Mouse (Mus musculus) T-helper 1 cell (primary cell): ENCODE data around the gene Slc25a1.
"Not testable (repeated sequence)": the region's sequence is repeated elsewhere in the genome, so short reads cannot be mapped to it uniquely, and the experiment has no call there.

Source experiments
- in situ Hi-C: fragments of 300-600 bp; cut with MboI, MseI; formaldehyde crosslinking; loops from one replicate; pipeline ENCODE4 v1.15.1; 2025; ENCODE audit warnings: high pct_unique_total_duplicates

Gene Slc25a1

DNA sequence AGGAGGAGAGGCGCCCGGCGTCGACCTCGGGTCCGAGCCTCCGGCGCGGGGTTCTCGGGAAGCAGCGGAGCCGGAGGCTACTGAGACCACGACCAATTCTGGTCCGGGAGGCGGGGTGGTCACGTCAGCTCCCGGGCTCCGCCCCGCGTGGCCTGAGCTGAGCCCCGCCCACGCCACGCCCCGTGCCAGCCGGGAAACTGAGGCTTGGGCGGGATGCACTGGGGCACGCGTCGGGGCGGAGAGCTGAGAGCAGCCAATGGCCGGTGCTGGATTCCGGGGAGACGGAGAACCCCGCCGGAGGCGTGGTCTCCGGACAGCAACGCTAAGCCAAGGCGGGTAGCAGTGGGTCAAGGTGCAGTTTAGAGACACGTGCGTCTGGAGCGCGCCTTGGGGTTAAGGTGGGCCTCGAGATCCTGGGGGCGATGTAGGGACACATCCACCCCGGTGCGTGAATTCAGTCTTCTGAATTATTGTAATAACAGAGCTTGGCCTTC lies at the start of gene Slc25a1:
TSS of gene Slc25a1 (minus strand) at position 133 of the 494 bp plus-strand sequence.
- in situ Hi-C loops, result no loop called here

DNA sequence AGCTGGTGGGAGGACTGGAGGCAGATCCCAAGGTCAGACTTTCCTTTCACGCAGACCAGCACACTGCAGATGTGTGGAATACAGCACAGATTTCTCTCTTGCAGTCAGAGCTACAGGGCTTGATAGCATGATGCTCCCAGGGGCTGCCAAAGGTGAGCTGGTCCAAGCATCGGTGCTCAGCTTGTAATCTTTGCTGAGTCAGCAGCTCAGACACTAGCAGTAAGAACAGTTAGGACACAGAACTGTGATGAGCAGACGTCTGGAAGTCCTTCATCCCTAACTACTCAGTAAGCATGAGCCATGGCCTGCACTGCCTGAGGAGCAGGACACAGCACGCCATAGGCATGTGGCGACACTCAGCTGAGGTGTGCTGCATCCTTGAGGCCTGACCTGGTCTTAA lies 43.8 kb upstream of the Slc25a1 start:
- in situ Hi-C loops, result no loop called here

DNA sequence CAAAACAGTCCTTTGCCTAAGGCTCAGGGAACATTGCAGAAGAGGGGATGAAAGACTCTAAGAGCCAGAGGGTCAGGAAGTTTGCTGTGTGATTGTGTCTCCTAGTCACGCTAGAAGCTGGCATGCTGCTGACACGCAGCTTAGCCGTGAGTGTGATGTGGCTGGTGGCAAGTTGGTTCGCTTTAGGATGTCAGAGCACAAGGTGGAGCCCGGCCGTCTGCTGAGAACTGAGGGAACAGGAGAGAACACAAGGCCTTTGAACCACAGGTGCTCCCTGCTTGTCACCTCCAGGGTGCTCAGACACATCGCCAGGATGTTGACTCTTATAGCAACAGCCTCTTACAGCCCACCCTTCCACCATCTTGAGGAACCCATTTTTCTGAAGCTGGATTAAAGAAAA lies 34.1 kb upstream of the Slc25a1 start:
- in situ Hi-C loops, result no loop called here

DNA sequence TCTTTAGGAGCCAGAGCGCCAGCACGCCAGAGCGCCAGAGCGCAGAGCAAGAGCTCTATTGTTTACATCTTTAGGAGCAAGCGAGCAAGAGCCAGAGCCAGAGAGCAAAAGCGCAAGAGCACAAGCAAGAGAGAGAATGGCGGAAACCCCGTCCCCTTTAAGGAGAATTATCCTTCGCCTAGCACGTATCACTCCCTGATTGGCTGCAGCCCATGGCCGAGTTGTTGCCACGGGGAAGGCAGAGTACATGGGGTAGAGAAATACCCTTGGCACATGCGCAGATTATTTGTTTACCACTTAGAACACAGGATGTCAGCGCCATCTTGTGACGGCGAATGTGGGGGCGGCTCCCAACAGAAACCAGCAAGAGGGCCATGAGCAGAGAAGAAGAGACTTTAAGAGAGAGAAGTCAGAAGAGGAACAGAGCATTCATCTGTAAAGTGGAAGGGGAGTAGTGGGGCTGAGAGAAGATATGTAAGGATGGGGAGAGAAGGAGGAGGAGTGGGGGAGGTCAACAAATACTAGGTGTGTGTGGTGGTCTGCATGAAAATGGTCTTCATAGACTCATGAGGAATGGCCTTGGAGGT lies 28.1 kb upstream of the Slc25a1 start:
- in situ Hi-C loops, result not testable (repeated sequence)

DNA sequence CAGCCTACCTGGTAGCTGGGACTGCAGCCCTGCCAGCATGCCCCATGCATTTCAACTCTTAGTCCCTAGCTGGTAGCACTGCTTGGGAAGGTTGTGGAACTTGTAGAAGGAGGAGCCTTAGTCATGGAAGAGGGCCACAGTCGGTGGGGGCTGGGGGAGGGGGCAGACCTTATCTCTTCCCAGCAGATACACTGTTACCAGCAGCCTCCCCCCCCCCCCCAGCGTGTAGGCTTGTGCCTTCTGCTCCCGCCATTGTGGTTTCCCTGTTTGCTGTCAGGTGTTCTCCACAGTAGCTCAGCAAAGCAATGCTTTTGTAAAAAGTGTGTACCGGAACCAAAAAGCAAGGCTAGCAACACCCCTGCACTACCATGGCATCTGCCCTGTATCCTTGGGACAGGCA lies 23.6 kb upstream of the Slc25a1 start:
- in situ Hi-C loops, result no loop called here

DNA sequence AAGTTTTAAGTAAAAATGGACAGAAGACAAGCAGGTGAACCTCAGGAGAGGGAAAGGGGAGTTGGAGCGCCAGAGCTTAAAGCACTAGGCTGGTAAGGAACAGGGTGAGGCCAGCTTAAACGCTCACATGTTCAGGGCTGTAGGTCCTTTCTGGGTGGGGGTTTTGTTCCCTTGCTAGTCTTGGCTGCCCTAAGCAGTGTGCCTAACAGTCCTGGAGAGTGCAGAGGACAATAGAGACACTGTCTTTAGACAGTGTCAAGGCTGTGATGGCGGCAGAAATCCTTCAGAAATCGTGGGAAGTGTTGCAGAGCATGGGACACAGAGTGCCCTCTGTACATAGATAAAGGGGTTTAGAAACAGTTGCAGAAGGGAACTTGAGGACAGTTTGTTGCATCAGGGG lies 22.0 kb upstream of the Slc25a1 start:
- in situ Hi-C loops, result no loop called here

DNA sequence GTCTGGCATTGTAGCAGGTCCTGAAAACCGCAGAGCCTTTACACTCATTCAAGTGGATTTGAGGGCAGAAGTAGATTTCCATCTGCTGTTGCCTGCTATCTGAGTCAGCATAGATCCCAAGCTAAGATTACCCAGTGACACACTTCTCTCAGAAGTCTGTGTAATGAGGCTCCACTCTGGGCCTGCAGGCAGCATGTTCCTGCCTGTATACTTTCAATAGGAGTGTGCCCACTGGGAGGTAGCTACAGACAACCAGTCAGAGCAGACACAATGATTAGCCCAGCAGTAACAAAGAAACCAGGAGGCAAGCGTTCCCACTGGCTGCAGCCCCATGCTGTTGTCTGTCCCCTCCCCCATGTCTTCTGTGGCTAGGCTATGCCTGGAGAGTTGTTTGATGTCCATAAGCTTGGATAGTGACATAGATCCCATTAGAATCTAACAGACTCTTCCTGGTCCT lies 21.4 kb upstream of the Slc25a1 start:
- in situ Hi-C loops, result no loop called here

DNA sequence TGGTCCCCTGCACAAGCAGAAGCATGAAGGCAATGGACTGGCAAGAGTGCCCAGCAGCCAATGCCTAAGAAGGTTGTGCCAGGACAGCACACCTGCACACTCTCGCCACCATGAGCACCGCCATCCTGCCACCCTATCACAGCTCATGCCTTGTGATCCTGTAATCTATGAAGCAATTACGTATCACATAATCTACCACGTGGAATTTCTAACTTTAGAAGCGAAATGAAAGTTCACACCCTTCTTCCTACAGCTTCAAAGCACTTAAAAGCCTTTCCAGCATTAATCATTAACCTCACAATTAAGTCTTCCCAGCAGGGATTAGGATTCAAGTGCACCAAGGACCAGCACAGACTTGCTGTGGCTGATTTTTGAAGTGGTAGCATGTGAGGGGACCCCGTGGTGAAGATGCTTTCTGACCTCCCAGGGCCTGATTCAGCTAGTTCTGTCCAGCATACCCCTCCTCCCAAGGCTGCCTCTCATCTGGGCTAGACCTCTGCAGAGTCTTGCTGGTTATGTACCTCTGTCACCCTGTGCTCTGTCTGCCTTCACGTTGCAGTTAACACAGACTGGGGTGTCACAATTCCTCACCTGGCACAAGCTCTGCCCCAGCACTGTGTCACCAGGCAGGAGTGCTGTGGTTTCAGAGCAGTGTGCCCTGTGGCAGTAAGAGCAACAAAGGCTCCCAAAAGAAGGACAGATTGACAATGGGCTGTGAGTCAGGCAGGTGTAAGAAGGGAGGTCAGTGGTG lies 17.2 kb upstream of the Slc25a1 start:
- in situ Hi-C loops, result no loop called here

DNA sequence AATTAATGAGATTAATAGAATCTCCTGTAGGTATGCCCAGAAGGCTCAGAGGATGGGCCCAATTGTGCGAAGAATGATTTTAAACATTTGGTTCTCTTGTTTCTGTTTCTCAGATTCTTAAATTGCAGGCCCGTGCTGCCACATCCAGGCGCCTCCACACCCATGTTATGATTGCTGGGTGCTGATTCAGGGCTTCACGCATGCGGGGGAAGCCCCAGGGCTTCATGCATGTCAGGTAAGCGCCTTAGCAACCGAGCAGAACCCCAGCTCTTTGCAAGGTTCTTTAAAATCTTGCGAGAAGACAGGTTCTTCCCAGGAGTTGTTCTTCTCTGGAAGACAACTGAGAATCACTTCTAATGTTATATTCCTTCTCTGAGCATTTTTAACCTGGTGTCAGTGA lies 15.4 kb upstream of the Slc25a1 start:
- in situ Hi-C loops, result no loop called here

DNA sequence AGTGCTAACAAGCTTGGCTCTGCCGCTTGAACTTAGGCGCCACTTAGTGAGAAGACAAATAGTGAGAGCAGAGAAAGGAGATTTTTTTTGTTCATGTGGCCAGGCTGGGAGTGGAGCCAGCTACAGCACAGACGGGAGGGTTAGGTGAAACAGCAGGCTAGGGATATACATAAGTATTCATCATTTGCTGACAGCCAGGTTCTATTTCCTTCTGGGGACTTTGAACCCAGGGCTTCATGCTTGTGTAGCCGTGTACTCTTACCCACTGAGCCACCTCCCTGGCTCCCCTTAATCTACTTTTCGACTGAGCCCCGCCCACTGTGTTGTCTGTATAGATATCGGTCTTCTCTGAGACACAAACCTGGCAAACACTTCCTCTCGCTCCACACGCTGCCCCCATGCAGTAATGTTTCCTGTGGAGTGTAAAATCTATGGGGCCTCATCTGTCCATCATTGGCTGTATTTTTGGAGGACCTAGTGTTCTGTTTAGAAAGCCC lies 11.3 kb upstream of the Slc25a1 start:
- in situ Hi-C loops, result no loop called here

DNA sequence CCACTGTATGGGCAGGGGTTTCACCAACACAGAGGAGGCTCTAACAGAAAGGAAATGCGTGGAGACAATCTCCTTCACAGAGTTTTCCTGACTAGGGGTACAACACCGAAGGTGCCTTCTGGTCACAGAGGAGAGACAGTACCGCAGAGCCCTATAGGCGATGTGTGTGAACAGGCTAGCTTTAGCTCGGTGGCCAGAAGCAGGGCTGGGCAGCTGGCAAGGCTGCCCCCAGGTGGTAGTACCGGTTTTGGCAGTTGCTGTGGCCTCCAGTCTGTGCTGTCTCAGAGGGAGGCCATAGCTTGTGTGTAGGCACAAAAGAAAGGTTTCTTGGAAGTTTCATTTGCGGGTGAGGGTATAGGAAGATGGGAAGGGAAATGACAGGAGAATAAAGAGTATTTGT lies 10.8 kb upstream of the Slc25a1 start:
- in situ Hi-C loops, result no loop called here

DNA sequence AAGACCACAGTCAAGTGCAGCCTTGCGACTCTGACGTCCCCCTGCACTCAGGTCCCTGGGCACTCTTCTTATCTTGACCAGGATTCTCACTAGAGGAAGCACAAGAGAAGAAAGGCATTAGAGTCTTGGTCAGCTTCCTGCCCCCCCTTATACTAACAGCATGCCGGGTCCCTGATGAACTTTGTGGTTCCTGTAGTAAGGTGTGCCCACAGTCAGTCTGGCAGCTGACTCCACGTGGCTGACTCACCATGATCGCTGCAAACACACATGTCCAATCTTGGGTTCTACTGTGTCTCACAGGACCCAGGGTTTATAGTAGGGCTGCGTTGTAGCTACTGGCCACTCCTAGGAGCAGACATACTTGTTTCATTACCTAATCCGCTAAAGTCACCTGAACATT lies 10.2 kb upstream of the Slc25a1 start:
- in situ Hi-C loops, result no loop called here

DNA sequence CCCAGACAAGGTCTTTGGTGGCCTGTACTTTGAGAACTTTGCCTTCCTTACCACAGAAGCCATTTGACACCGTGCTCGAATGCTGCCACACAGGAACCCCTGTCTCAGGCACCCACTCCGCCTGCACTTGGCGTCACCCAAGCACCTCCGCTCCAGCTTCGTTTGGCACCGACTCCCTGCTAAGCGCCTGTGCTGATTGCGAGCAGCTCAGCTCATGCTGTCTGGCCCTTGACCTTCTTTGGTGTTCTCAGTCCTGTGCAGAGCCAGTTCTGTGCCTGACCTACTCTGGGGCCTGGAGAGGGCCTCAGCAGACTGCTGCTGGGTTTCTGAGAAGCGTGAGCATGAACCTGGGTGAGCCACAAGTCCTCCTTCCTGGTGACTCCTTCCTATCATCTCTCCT lies 8.8 kb upstream of the Slc25a1 start:
- in situ Hi-C loops, result no loop called here

DNA sequence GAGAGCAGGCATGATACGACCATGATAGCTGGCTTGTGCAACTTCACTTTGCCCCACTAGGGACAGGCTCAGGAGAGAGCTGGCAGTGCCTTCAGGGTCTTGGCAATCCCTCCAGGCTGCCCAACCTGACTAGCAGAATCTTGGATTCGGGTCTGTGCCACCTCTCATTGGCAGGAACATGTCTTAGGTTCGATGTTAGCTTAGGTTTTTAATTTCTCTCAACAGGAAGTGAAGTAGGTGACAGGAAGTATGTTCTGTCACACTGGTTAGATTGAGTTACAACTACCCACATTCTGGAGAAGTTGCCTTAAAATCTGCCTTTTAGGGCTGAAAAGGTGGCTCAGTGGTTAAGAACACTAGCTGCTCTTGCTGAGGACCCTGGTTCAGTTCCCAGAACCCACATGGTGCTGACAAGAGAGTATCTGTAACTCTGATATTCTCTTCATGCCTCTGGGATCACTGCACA lies 6.5 kb upstream of the Slc25a1 start:
- in situ Hi-C loops, result no loop called here

DNA sequence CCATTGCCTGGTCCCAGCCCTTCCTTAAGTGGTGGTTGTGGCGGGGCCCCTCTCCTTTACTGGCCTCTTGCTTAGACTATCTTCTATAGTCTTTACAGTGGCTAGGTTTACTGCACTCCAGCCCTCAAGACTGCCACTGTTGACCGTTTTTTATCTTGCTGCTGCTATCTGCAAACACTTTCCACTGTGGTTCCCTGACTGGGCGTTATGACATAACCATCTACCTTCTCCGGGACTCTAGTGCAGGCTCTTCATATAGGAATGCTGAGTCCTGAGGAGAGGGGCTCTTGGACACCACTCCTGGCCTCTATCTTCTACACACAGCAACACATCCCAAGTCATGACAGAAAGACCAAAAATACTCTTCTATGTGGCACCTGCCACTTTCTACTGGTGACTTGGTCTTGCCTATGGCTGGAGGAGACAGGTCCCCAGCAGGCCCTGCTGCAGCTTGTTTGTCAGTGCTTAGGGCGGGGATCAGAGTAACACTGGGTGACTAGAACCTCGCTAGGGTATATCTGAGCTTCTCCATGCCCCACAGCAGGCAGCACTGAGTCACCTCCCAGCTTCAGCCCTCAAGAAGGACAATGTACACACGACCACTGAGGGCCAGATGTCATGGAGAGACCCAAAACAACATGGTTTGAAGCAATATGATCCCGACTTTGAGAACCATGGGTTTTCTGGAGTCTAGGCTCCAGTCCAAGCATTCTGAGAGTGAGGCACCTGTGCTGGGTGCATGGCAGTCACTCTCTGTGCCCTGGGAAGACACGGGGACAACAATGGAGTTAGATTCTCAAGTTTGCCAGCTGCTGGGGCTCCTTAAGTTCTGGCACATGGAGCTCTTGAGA lies 5.8 kb upstream of the Slc25a1 start:
- in situ Hi-C loops, result no loop called here

DNA sequence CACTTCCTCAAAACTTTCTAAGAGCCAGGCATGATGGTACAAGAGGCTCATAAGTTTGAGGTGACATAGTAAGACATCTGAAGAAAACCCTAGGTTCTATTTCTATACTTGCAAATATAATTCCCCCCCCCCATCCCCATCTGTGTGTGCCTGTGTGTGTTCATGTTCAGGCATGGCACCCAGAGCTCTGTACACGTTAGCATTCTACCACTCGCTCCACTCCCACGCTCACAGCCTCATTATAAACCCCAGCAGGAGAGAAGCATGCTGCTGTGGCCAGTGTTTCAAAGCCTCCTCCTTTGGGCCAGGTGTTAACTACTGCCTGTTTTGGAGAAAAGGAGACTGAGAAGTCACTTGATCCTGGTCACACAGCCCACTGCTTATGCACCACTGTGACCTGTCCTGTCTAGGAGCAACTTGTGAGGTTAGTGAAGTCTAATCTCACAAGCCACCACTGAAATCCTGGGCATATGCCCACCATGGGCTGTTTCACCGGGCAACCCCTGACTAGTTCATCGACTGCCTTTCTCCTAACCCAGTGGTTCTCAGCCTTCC lies 4.0 kb upstream of the Slc25a1 start:
- in situ Hi-C loops, result no loop called here

DNA sequence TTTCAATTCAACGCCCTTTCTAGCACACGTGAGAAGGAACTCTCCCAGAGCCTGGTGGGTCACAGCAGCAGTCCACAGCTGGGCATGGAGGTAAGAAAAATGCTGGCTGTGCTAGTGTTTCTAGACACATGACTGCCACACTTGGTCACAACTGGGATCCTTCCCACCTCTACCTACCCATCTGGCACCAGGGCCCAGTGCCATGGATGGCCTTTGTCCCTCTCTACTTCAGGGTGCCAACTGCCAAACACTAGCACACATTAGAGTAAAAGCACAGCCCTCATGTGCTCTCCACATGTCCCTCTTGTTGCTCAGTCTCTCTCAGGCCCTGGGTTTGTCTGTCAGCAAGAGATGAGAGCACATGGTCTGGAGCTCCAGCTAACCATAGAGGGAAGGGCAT lies 1.6 kb upstream of the Slc25a1 start:
- in situ Hi-C loops, result no loop called here

DNA sequence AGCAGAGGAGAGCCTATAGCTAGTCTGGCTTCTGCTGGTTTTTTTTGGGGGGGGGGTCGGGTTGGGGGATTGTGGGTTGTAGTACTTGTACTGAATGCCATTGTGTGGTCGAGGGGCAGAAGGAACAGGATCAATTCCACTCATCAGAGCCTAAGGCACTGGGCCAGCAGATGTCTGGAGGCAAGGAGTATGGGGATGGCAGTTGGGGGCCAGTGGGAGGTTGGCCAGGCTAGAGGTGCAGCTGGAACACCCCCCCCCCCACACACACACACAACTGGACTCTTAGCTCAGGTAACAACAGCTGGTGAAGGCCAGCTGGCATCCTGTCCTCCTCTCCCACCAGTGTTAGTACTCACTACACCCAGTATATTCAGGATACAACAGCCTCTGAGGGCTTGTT lies 1.2 kb upstream of the Slc25a1 start:
- in situ Hi-C loops, result no loop called here

DNA sequence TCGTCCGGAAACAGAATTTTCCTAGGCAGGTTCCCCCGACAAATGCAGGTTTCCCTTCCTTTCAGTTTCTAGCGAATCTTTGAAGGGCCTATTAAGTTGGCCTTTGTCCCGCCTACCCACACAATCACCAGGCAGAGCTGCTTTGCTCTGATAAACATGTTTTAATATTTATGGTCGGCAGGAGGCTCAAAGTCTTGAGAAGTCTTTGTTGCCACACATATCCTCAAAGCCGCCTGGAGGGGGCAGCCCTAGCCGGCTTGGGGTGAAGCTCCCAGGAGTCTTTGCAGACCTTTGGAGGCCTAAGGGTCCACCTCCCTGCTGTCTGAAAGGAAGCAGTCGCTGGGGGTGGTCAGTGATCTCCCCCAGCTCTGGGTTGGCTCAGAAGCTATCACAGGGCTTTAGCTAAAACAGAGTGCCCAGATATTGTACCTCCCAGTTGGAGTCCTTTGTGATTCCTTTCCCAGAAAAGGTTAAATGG lies 647 bp upstream of the Slc25a1 start:
- in situ Hi-C loops, result no loop called here

DNA sequence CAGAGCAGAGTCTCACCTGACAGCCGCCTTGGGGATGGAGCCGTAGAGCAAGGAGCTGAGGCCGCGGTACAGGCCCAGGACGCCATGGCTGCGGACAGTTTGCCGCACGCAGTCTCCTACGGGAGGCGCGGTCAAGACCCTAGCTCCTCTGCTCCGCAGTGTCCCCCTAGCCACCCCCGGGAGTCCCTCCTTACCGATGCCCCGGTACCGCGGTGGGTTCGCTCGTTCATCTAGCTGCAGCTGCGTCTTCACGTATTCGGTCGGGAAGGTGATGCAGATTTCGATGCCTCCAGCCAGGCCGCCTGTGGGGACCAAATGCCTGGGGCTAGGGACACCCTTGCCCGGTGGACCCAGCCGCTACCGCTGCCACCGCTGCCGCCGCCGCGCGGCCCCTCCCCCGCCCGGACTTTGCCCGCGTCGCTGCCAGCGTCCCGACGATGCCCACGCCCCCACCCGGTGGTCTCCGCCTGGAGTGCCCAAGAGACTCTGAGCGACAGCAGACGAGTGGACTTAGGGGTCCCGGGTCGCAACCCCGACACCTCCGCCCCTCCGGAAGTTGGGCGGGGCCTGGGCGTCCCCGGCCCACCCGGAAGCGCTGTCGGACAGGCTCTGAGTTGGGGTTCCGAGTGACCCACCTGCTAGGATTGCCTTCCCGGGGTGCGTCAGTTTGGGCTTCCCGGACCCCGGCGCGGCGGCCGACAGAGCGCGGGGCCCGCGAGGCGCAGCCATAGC lies 502 bp downstream of the Slc25a1 start:
- in situ Hi-C loops, result no loop called here

DNA sequence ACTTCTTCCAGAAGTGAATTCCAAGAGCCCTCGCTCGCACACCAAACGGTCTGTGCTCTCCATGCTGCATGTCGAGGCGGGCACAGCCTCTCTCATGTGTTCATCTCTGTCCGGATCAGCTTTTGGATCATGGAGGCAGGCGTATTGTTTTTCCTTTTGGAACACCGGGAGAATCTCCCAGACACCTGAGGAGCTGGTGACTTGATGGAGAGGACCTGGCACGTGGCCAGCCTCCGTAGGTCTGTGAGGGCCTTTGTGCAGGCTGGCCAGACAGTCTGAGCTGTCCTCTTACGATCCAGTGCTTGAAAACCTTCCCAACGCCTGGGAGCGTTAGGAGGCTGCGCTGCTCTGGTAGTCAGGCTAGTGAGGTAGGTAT lies 5.9 kb downstream of the Slc25a1 start:
- in situ Hi-C loops, result no loop called here
